Mouse (Mus musculus) bone marrow macrophage, adult 2 months (primary cell): ENCODE results near the gene D430019H16Rik. TPM values are rescaled to one million over a fixed set of nuclear protein-coding genes. Genes with fewer than 3 reads are reported as not detected.

Experiments
- H3K27ac ChIP-seq: 2 replicates; pipeline ENCODE4 v1.5.1; 2012; ENCODE audit warnings: low read depth, low read length; ENCODE audit not compliant: insufficient read depth
- H3K4me1 ChIP-seq: 2 replicates; pipeline ENCODE4 v1.6.1; 2012; ENCODE audit warnings: low read length; ENCODE audit not compliant: control insufficient read depth, insufficient read depth
- H3K4me3 ChIP-seq: 2 replicates; pipeline ENCODE4 v1.5.1; 2012; ENCODE audit warnings: mild to moderate bottlenecking, low read length, moderate library complexity; ENCODE audit not compliant: insufficient read depth
- CTCF ChIP-seq: IDR thresholded peaks from 2 replicates; pipeline ENCODE4 v1.5.1; 2012; ENCODE audit warnings: low read depth, mild to moderate bottlenecking, low read length, moderate library complexity
- POLR2A ChIP-seq: IDR thresholded peaks from 2 replicates; pipeline ENCODE4 v1.6.1; 2012; ENCODE audit warnings: mild to moderate bottlenecking, low read depth, low read length, borderline replicate concordance
- polyA plus RNA-seq: library from polyadenylated mRNA; stranded (reverse); fragments of >200 nt; gene quantifications from 2 replicates; pipeline ENCODE4 v1.2.4, GENCODE M21; 2012; ENCODE audit not compliant: missing spikeins, insufficient read depth, insufficient read length

D430019H16Rik gene
- polyA plus RNA-seq, 1 experiment, result not detected

- Histone ChIP-seq H3K27ac (no peak overlapping the region), H3K4me1 (no peaks in the 10 kb centered on the region), H3K4me3 (no peak overlapping the region)
- TF ChIP-seq CTCF (no peak), POLR2A (no peak)
Observed at GRCm38 (mm10) chr12:105534842-105535241, 81.2 kb downstream of the D430019H16Rik start.

- Histone ChIP-seq H3K4me3 (no peak overlapping the region), H3K27ac (no peak overlapping the region), H3K4me1 (no peaks in the 10 kb centered on the region)
- TF ChIP-seq POLR2A (no peak), CTCF (no peak)
Observed at GRCm38 (mm10) chr12:105535968-105536760, 82.5 kb downstream of the D430019H16Rik start.

GRCm38 (mm10) chr12:105537162-105537561, 83.5 kb downstream of the D430019H16Rik start:
- H3K27ac ChIP-seq, result no peak overlapping the region
- TF ChIP-seq POLR2A, result no peak
- no peak for TF ChIP-seq CTCF
- no peak overlapping the region for H3K4me3 ChIP-seq
- H3K4me1 ChIP-seq, result no peaks in the 10 kb centered on the region

- no peaks in the 10 kb centered on the region for H3K4me1 ChIP-seq
- H3K4me3 ChIP-seq, result no peak overlapping the region
- no peak overlapping the region for H3K27ac ChIP-seq
- TF ChIP-seq CTCF, result no peak
- no peak for TF ChIP-seq POLR2A
Observed at GRCm38 (mm10) chr12:105539649-105540048, 86.0 kb downstream of the D430019H16Rik start.

DNA sequence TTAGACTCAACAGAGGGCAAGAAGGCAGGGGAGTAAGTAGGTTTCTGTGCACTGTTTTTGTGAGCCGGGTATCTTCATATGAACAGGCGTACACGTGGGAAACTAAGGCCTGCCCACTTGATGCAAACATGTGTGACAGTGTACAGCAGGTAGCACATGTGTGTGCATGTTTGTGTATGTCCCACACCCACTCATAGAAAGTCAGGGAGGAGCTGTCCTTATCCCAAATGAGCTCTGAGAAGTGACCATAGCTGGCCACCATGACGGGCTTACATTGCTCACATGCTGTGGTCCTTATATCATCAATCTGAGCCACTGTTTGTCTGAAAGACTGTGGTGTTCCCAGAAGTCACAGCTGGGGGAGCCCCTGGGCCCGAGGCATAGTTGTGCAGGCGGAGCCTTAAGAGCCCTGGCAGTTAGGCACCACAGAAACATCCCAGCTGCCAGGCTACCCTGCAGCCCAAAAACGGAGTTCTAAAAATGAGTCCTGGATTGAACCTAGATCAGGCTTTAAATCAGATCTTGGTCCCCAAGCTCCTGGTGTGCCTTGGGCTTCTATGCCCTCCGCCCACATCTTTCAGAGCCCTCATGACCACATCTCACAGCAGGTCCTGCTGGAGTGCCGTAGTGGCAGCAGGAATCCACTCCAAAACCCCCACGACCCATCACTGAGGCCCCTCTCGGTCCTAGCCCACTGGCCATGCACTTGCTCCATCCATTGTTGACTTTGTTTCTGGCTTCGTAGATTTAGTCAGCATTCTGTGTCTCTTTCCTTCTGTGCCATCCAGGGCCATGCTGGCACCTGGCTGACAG, 88.1 kb downstream of the D430019H16Rik start:
- Histone ChIP-seq H3K4me3 (no peak overlapping the region), H3K4me1 (no peaks in the 10 kb centered on the region), H3K27ac (no peak overlapping the region)
- TF ChIP-seq POLR2A (no peak), CTCF (no peak)

GRCm38 (mm10) chr12:105542513-105542912, 88.9 kb downstream of the D430019H16Rik start:
- H3K27ac ChIP-seq, result no peak overlapping the region
- no peaks in the 10 kb centered on the region for H3K4me1 ChIP-seq

More at GRCm38 (mm10) chr12:105542513-105542912, 88.9 kb downstream of the D430019H16Rik start:
- no peak overlapping the region for H3K4me3 ChIP-seq
- TF ChIP-seq CTCF (no peak), POLR2A (no peak)

Other genes with a start within 250 kb of the D430019H16Rik start
- not detected in 2 replicates for gene Tcl1, start 231.1 kb upstream of the D430019H16Rik start, polyA plus RNA-seq
- gene Tunar, start 120.0 kb upstream of the D430019H16Rik start, polyA plus RNA-seq, result 0.33 TPM in 1 of 2 replicates, not detected in the other
- not detected in 2 replicates for gene Bdkrb2, start 109.4 kb downstream of the D430019H16Rik start, polyA plus RNA-seq
- gene Bdkrb1, start 149.2 kb downstream of the D430019H16Rik start, polyA plus RNA-seq, result not detected in 2 replicates
- gene Gskip, start 231.0 kb downstream of the D430019H16Rik start, polyA plus RNA-seq, result 20.6 and 21.2 TPM in 2 replicates
- 14.4 and 16.5 TPM in 2 replicates for gene Atg2b, start 231.4 kb downstream of the D430019H16Rik start, polyA plus RNA-seq